In genomic region chr6:82611049-82611448, GRCm38 (mm10) we compare ENCODE assay signal across 20 mouse cellular contexts.
A peak's percentile ranks its signal among the peaks of the same experiment; 100 is the strongest.
DNase-seq lines count a peak whose midpoint lies in the region; ATAC-seq lines count a peak whose summit lies in the region.
"Had no signal": no experiment of that assay in that cellular context is flagged by ENCODE, and none has a peak within 500 bp of the region (broad histone marks: within the 10 kb centered on the region; RNA-seq: fewer than 3 reads in every experiment).

No protein-coding gene starts in this region.

- ATAC-seq in hindbrain, embryonic 12.5 days (ENCODE audit: low FRiP score) = 0 out of 2 replicates have a peak, but pooled peaks have one; percentile 35
- ATAC-seq in hindbrain, embryonic 16.5 days = no peak
- ATAC-seq in monocyte, adult 5-6 weeks (replicated peaks; ENCODE audit: insufficient number of reproducible peaks, low FRiP score, low TSS enrichment, poor library complexity, severe bottlenecking) = no peak
- ATAC-seq: intestine, embryonic 15.5 days; liver, embryonic 12.5 days had no signal

- H3K36me3 ChIP-seq in hindbrain, embryonic 12.5 days = no peaks in the 10 kb centered on the region
- H3K36me3 ChIP-seq in hindbrain, embryonic 16.5 days (ENCODE audit: control insufficient read depth, insufficient read depth, low read length) = no peaks in the 10 kb centered on the region
- H3K36me3 ChIP-seq: forebrain, embryonic 12.5 days; heart, embryonic 12.5 days; intestine, embryonic 15.5 days; kidney, embryonic 15.5 days; liver, embryonic 12.5 days; stomach, embryonic 15.5 days had no signal

- H3K4me3 ChIP-seq in hindbrain, embryonic 12.5 days = no peak overlapping the region
- H3K4me3 ChIP-seq in hindbrain, embryonic 16.5 days (ENCODE audit: low read length) = no peak overlapping the region
- H3K4me3 ChIP-seq: forebrain, embryonic 12.5 days; heart, embryonic 12.5 days; intestine, embryonic 15.5 days; kidney, embryonic 15.5 days; liver, embryonic 12.5 days; stomach, embryonic 15.5 days had no signal

- DNase-seq in testis, postnatal 10 days (ENCODE audit: low spot score) = peak; percentile 31
- no peak for DNase-seq in testis, postnatal 14 days (ENCODE audit: low spot score)
- peak; percentile 28 for DNase-seq in fat pad, adult 2 months (ENCODE audit: extremely low read depth, low read depth, low spot score)
- DNase-seq in left cerebral cortex, postnatal 36 days (ENCODE audit: low spot score in 2 of 2) = no peak
- DNase-seq: adrenal gland, adult 8-10 months; cerebellum, adult 11 months; cerebellum, postnatal 25 days; gastrocnemius, postnatal 25 days; heart, postnatal 36 days; spleen, adult 18-20 months; thymus, postnatal 36 days had no signal

- no peaks in the 10 kb centered on the region for H3K27me3 ChIP-seq in hindbrain, embryonic 12.5 days
- no peaks in the 10 kb centered on the region for H3K27me3 ChIP-seq in hindbrain, embryonic 16.5 days (replicated peaks; ENCODE audit: control insufficient read depth, insufficient read depth, low read length)
- H3K27me3 ChIP-seq: heart, embryonic 12.5 days; intestine, embryonic 15.5 days; kidney, embryonic 15.5 days; liver, embryonic 12.5 days; stomach, embryonic 15.5 days had no signal

- H3K4me2 ChIP-seq in hindbrain, embryonic 12.5 days (replicated peaks) = no peak overlapping the region
- H3K4me2 ChIP-seq in hindbrain, embryonic 16.5 days (ENCODE audit: low read length) = no peak overlapping the region
- H3K4me2 ChIP-seq: forebrain, embryonic 12.5 days; heart, embryonic 12.5 days; intestine, embryonic 15.5 days; kidney, embryonic 15.5 days; liver, embryonic 12.5 days; stomach, embryonic 15.5 days had no signal

- H3K4me1 ChIP-seq in hindbrain, embryonic 12.5 days = no peaks in the 10 kb centered on the region
- peaks cover 5% of the 10 kb centered on the region for H3K4me1 ChIP-seq in hindbrain, embryonic 16.5 days (ENCODE audit: control insufficient read depth, insufficient read depth, low read depth, low read length)
- H3K4me1 ChIP-seq: heart, embryonic 12.5 days; intestine, embryonic 15.5 days; kidney, embryonic 15.5 days; liver, embryonic 12.5 days; stomach, embryonic 15.5 days had no signal

- H3K27ac ChIP-seq in hindbrain, embryonic 12.5 days = no peak overlapping the region
- H3K27ac ChIP-seq in hindbrain, embryonic 16.5 days (ENCODE audit: low read depth, low read length) = no peak overlapping the region
- H3K27ac ChIP-seq: forebrain, embryonic 12.5 days; intestine, embryonic 15.5 days; kidney, embryonic 15.5 days; liver, embryonic 12.5 days; stomach, embryonic 15.5 days had no signal

- no peaks in the 10 kb centered on the region for H3K9me3 ChIP-seq in hindbrain, embryonic 12.5 days (replicated peaks)
- no peaks in the 10 kb centered on the region for H3K9me3 ChIP-seq in hindbrain, embryonic 16.5 days (ENCODE audit: control insufficient read depth, low read length)
- H3K9me3 ChIP-seq: forebrain, embryonic 12.5 days; intestine, embryonic 15.5 days; kidney, embryonic 15.5 days; liver, embryonic 12.5 days; stomach, embryonic 15.5 days had no signal

- WGBS in hindbrain, embryonic 12.5 days = 79% methylated on average over 9 of the region's 9 CpGs
- 88% methylated on average over 9 of the region's 9 CpGs for WGBS in hindbrain, embryonic 16.5 days

- no peak overlapping the region for H3K9ac ChIP-seq in hindbrain, embryonic 12.5 days
- no peak overlapping the region for H3K9ac ChIP-seq in hindbrain, embryonic 16.5 days (ENCODE audit: low read depth, low read length)
- H3K9ac ChIP-seq: forebrain, embryonic 12.5 days; heart, embryonic 12.5 days; intestine, embryonic 15.5 days; kidney, embryonic 15.5 days; liver, embryonic 12.5 days; stomach, embryonic 15.5 days had no signal

- intact Hi-C loops in left cerebral cortex, postnatal 36 days (cut with DNase I) = no loop called here

Comparison
In these comparisons a context has a peak if more than half of its experiments do, and no peak if none do; other contexts are left out.
1. DNase-seq: peak in testis, postnatal 10 days (single experiment) and fat pad, adult 2 months (single experiment); none in testis, postnatal 14 days (single experiment) and left cerebral cortex, postnatal 36 days (0 of 2).